ENCODE assay signal across 17 mouse cellular contexts in the genomic region with DNA sequence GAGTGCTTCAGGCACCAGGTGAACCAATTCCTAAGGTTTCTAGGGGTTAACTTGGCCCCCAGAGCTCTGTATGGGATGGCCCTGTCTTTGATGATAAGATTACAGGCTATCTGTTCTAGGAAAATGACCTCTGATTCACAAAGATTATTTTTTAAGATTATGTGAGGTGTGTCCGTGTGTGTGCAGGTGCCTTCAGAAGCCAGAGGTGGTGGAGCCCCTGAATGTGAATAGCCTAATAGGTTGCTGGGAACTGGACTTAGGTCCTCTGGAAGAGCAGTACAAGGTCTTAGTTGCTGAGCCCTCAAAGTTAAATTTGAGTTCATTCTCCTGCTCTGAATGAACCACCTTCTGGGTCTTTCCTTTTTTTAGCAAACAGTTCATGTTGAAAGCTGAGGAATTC. TPM values are rescaled to one million over a fixed set of nuclear protein-coding genes. Genes with fewer than 3 reads are reported as not detected.
"Had no signal": no experiment of that assay in that cellular context is flagged by ENCODE, and none has a peak within 500 bp of the region (broad histone marks: within the 10 kb centered on the region; RNA-seq: fewer than 3 reads in every experiment).

No protein-coding gene starts in this region.

- DNase-seq: lung, adult 18-20 months; lung, embryonic 14.5 days; lung, postnatal 10 days; lung, postnatal 4 days; midbrain, embryonic 14.5 days; right cerebral cortex, postnatal 14 days; thymus, adult 2 months; thymus, postnatal 25 days; thymus, postnatal 4 days had no signal

- H3K27ac ChIP-seq: midbrain, embryonic 10.5 days; midbrain, embryonic 12.5 days; neural tube, embryonic 13.5 days; stomach, embryonic 15.5 days had no signal

- H3K4me1 ChIP-seq: midbrain, embryonic 12.5 days; neural tube, embryonic 13.5 days had no signal

- H3K27me3 ChIP-seq: midbrain, embryonic 12.5 days; neural tube, embryonic 13.5 days; stomach, embryonic 15.5 days had no signal

- H3K4me2 ChIP-seq: lung, embryonic 14.5 days; midbrain, embryonic 12.5 days; neural tube, embryonic 13.5 days; stomach, embryonic 15.5 days had no signal

- H3K9me3 ChIP-seq: midbrain, embryonic 10.5 days; midbrain, embryonic 12.5 days; neural tube, embryonic 13.5 days; stomach, embryonic 15.5 days had no signal

- H3K36me3 ChIP-seq: midbrain, embryonic 12.5 days; stomach, embryonic 15.5 days had no signal

- H3K9ac ChIP-seq: lung, embryonic 14.5 days; midbrain, embryonic 12.5 days; neural tube, embryonic 13.5 days; stomach, embryonic 15.5 days had no signal

- H3K4me3 ChIP-seq: midbrain, embryonic 10.5 days; midbrain, embryonic 12.5 days; myocyte; neural tube, embryonic 13.5 days; stomach, embryonic 15.5 days had no signal

- ATAC-seq: midbrain, embryonic 16.5 days had no signal

RNA-seq across cellular contexts. Expression of gene Cfap300, which starts 8.5 kb away (rescaled TPM):
- total RNA-seq: megakaryocyte, adult 5-6 weeks; neutrophil, adult 5-6 weeks had no signal
